Mouse (Mus musculus) forebrain, embryonic 11.5 days (tissue): ENCODE measurements around the gene 1700067K01Rik. TPM values are rescaled to one million over a fixed set of nuclear protein-coding genes. Genes with fewer than 3 reads are reported as not detected.

Experiments used
- ATAC-seq: fragments of 200-750 bp; cut with Nextera tagmentation; replicated peaks from 2 replicates; pipeline ENCODE4 v1.8.0; 2017; ENCODE audit warnings: moderate TSS enrichment; ENCODE audit not compliant: low FRiP score
- DNase-seq: peaks from one replicate; pipeline ENCODE4 v3.0.0-alpha.2; 2017; ENCODE audit warnings: low spot score
- H3K27ac ChIP-seq: fragments of 300-500 bp; sonication (generic); 2 replicates; pipeline ENCODE4 v1.5.1; 2014; ENCODE audit warnings: low read depth, low read length
- H3K27me3 ChIP-seq: fragments of 300-500 bp; sonication (generic); 2 replicates; pipeline ENCODE4 v1.6.1; 2014; ENCODE audit warnings: mild to moderate bottlenecking, low read length, mixed read lengths; ENCODE audit not compliant: control insufficient read depth, insufficient read depth
- H3K36me3 ChIP-seq: fragments of 300-500 bp; sonication (generic); 2 replicates; pipeline ENCODE4 v1.6.1; 2014; ENCODE audit warnings: mild to moderate bottlenecking, low read length, moderate library complexity, mixed read lengths; ENCODE audit not compliant: control insufficient read depth, insufficient read depth
- H3K4me1 ChIP-seq: fragments of 300-500 bp; sonication (generic); replicated peaks from 2 replicates; pipeline ENCODE4 v1.6.1; 2014; ENCODE audit warnings: low read length, mixed read lengths; ENCODE audit not compliant: control insufficient read depth, insufficient read depth
- H3K4me2 ChIP-seq: fragments of 300-500 bp; sonication (generic); 2 replicates; pipeline ENCODE4 v1.6.1; 2014; ENCODE audit warnings: low read depth, mild to moderate bottlenecking, low read length, moderate library complexity, mixed read lengths; ENCODE audit not compliant: severe bottlenecking
- H3K4me3 ChIP-seq: fragments of 300-500 bp; sonication (generic); 2 replicates; pipeline ENCODE4 v1.5.1; 2014; ENCODE audit warnings: low read depth, low read length
- H3K9ac ChIP-seq: fragments of 300-500 bp; sonication (generic); 2 replicates; pipeline ENCODE4 v1.6.1; 2014; ENCODE audit warnings: low read length
- H3K9me3 ChIP-seq: fragments of 300-500 bp; sonication (generic); 2 replicates; pipeline ENCODE4 v1.6.1; 2016; ENCODE audit warnings: low read length, mixed read lengths; ENCODE audit not compliant: control insufficient read depth
- WGBS: fragments of 180-500 bp; shearing (Covaris S2); extraction: QIAGEN DNeasy Blood & Tissue Kit; methylation state at CpG from one replicate; pipeline ENCODE4 v1.1.7; 2014; 5-methylcytosine and 5-hydroxymethylcytosine counted together
- polyA plus RNA-seq: library from polyadenylated mRNA; unstranded; fragments of >200 nt; fragmentation: Nextera tagmentation; extraction: Ambion mirVana; gene quantifications from 2 replicates; pipeline ENCODE4 v1.2.1, GENCODE M21; 2014

The 1700067K01Rik gene
- polyA plus RNA-seq, 1 experiment from 2014 or later: 0.90 TPM

- peak overlapping the region; percentile 92 for H3K4me2 ChIP-seq
- no peak overlapping the region for H3K27ac ChIP-seq
- WGBS: 76% methylated on average over 6 of the region's 6 CpGs
- ATAC-seq (no peak), DNase-seq (no peak)
- H3K9ac ChIP-seq: peak overlapping the region; percentile 73
- peak overlapping the region; percentile 91 for H3K4me3 ChIP-seq
- H3K9me3 ChIP-seq: no peaks in the 10 kb centered on the region
- peaks cover 4% of the 10 kb centered on the region; the same call in 1 of the 2 replicates for H3K36me3 ChIP-seq
- no peaks in the 10 kb centered on the region for H3K27me3 ChIP-seq
- peaks cover 8% of the 10 kb centered on the region; the same call in 1 of the 2 replicates for H3K4me1 ChIP-seq
Measured at GRCm38 (mm10) chr8:83971661-83972060, 29.6 kb upstream of the 1700067K01Rik start.

- Histone ChIP-seq H3K4me1 (peaks cover 10% of the 10 kb centered on the region; the same call in 1 of the 2 replicates), H3K27ac (peak within 1 kb of the TSS; percentile 57; the same call in 1 of the 2 replicates), H3K27me3 (no peaks in the 10 kb centered on the region), H3K4me3 (peak within 1 kb of the TSS; percentile 91), H3K36me3 (peaks cover 2% of the 10 kb centered on the region; the same call in 1 of the 2 replicates), H3K9me3 (no peaks in the 10 kb centered on the region), H3K4me2 (peak within 1 kb of the TSS; percentile 93), H3K9ac (peak within 1 kb of the TSS; percentile 84)
- ATAC-seq (peak; percentile 100), DNase-seq (peak; percentile 99)
- WGBS: under 1% methylated on average over 71 of the region's 94 CpGs
Measured at GRCm38 (mm10) chr8:83972150-83973120, 28.9 kb upstream of the 1700067K01Rik start, which contains the start of gene Prkaca. TSS of gene Prkaca (plus strand) at chr8:83972993.

GRCm38 (mm10) chr8:83973161-83974031 is 27.9 kb upstream of the 1700067K01Rik start:
- H3K27ac ChIP-seq: peak overlapping the region; percentile 57; the same call in 1 of the 2 replicates
- peaks cover 12% of the 10 kb centered on the region; the same call in 1 of the 2 replicates for H3K4me1 ChIP-seq
- H3K27me3 ChIP-seq: no peaks in the 10 kb centered on the region
- H3K9ac ChIP-seq: peak overlapping the region; percentile 84
- no peak; the same call in 1 of the 2 replicates for ATAC-seq
- WGBS: 4% methylated on average over 37 of the region's 37 CpGs
- peak; percentile 77 for DNase-seq
- H3K4me2 ChIP-seq: peak overlapping the region; percentile 93
- peak overlapping the region; percentile 91 for H3K4me3 ChIP-seq
- H3K36me3 ChIP-seq: no peaks in the 10 kb centered on the region; the same call in 1 of the 2 replicates
- H3K9me3 ChIP-seq: no peaks in the 10 kb centered on the region

- no peaks in the 10 kb centered on the region; the same call in 1 of the 2 replicates for H3K36me3 ChIP-seq
- H3K27ac ChIP-seq: no peak overlapping the region
- no peak overlapping the region; the same call in 1 of the 2 replicates for H3K4me2 ChIP-seq
- no peak for ATAC-seq
- peaks cover 12% of the 10 kb centered on the region; the same call in 1 of the 2 replicates for H3K4me1 ChIP-seq
- no peak overlapping the region for H3K4me3 ChIP-seq
- WGBS: 74% methylated on average over 4 of the region's 4 CpGs
- no peaks in the 10 kb centered on the region for H3K27me3 ChIP-seq
- DNase-seq: no peak
- H3K9me3 ChIP-seq: no peaks in the 10 kb centered on the region
- no peak overlapping the region for H3K9ac ChIP-seq
Measured at GRCm38 (mm10) chr8:83974521-83974920, 26.8 kb upstream of the 1700067K01Rik start.

- H3K9ac ChIP-seq: no peak overlapping the region
- no peak overlapping the region for H3K27ac ChIP-seq
- H3K36me3 ChIP-seq: peaks cover 4% of the 10 kb centered on the region
- no peaks in the 10 kb centered on the region for H3K9me3 ChIP-seq
- 82% methylated on average over 4 of the region's 4 CpGs for WGBS
- H3K4me1 ChIP-seq: peaks cover 12% of the 10 kb centered on the region; the same call in 1 of the 2 replicates
- DNase-seq (no peak), ATAC-seq (no peak)
- H3K4me2 ChIP-seq: no peak overlapping the region
- H3K4me3 ChIP-seq: no peak overlapping the region
- H3K27me3 ChIP-seq: no peaks in the 10 kb centered on the region
Measured at GRCm38 (mm10) chr8:83976101-83976630, 25.1 kb upstream of the 1700067K01Rik start.

- Histone ChIP-seq H3K27ac (no peak overlapping the region), H3K27me3 (no peaks in the 10 kb centered on the region), H3K9me3 (no peaks in the 10 kb centered on the region), H3K9ac (no peak overlapping the region), H3K4me3 (no peak overlapping the region), H3K4me2 (no peak overlapping the region), H3K36me3 (peaks cover 10% of the 10 kb centered on the region), H3K4me1 (peaks cover 12% of the 10 kb centered on the region; the same call in 1 of the 2 replicates)
- ATAC-seq: no peak
- no peak for DNase-seq
- 89% methylated on average over 5 of the region's 5 CpGs for WGBS
Measured at GRCm38 (mm10) chr8:83976779-83977350, 24.4 kb upstream of the 1700067K01Rik start.

GRCm38 (mm10) chr8:83977646-83978045 is 23.7 kb upstream of the 1700067K01Rik start:
- no peak for DNase-seq

More at GRCm38 (mm10) chr8:83977646-83978045, 23.7 kb upstream of the 1700067K01Rik start:
- Histone ChIP-seq H3K27ac (no peak overlapping the region), H3K4me3 (no peak overlapping the region), H3K9me3 (no peaks in the 10 kb centered on the region), H3K4me2 (no peak overlapping the region), H3K4me1 (peaks cover 10% of the 10 kb centered on the region; the same call in 1 of the 2 replicates), H3K36me3 (peaks cover 13% of the 10 kb centered on the region), H3K27me3 (no peaks in the 10 kb centered on the region), H3K9ac (no peak overlapping the region)
- no peak for ATAC-seq
- WGBS: 75% methylated on average over 6 of the region's 6 CpGs
